Mouse (Mus musculus) liver, embryonic 14.5 days (tissue): ENCODE results near the gene 1700024G13Rik.

Experiments
- CTCF ChIP-seq: IDR thresholded peaks from 2 replicates; pipeline ENCODE4 v1.5.1; 2016; ENCODE audit warnings: antibody characterized with exemption, low read depth, control low read depth
- EP300 ChIP-seq: IDR thresholded peaks from 2 replicates; pipeline ENCODE4 v1.6.1; 2016; ENCODE audit warnings: antibody characterized with exemption, low read depth

GRCm38 (mm10) chr14:32341823-32342222 is 46.4 kb downstream of the 1700024G13Rik start:
- no peak for TF ChIP-seq CTCF
- TF ChIP-seq EP300: no peak
